Mouse (Mus musculus) ES-E14 (cell line): ENCODE data around the gene Stip1.
"Not testable (repeated sequence)": the region's sequence is repeated elsewhere in the genome, so short reads cannot be mapped to it uniquely, and the experiment has no call there.

Experiments
- CHD2 ChIP-seq: IDR thresholded peaks from 2 replicates; pipeline ENCODE4 v1.6.1; 2014; ENCODE audit warnings: mild to moderate bottlenecking, low read depth, low read length, inconsistent platforms
- HCFC1 ChIP-seq: IDR thresholded peaks from 2 replicates; pipeline ENCODE4 v1.6.1; 2012; ENCODE audit warnings: low read length, inconsistent platforms, borderline replicate concordance; ENCODE audit not compliant: insufficient read depth
- ZC3H11A ChIP-seq: IDR thresholded peaks from 2 replicates; pipeline ENCODE4 v1.6.1; 2012; ENCODE audit warnings: low read depth, mild to moderate bottlenecking, inconsistent platforms, low read length, borderline replicate concordance
- ZNF384 ChIP-seq: IDR thresholded peaks from 2 replicates; pipeline ENCODE4 v1.6.1; 2012; ENCODE audit warnings: low read depth, low read length, inconsistent platforms

DNA sequence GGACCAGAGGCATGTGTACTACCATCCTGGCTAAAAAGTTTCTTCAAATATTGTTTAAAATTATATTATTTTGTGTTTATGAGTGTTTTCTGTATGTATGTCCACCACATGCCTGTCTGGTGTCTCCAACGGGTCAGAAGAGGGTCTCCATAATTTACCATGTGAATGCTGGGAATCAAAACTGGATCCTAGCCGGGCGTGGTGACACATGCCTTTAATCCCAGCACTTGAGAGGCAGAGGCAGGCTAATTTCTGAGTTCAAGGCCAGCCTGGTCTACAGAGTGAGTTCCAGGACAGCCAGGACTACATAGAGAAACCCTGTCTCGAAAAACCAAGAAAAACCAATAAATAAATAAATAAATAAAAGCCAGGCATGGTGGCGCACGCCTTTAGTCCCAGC lies 48.6 kb downstream of the Stip1 start:
- TF ChIP-seq HCFC1, ZC3H11A, CHD2, ZNF384: not testable (repeated sequence)
